Mouse (Mus musculus) midbrain, postnatal 0 days (tissue): ENCODE data around the gene Tmem181a. TPM values are rescaled to one million over a fixed set of nuclear protein-coding genes. Genes with fewer than 3 reads are reported as not detected.
"Not testable (repeated sequence)": the region's sequence is repeated elsewhere in the genome, so short reads cannot be mapped to it uniquely, and the experiment has no call there.

ENCODE experiments used
- ATAC-seq: fragments of 200-750 bp; cut with Nextera tagmentation; 2 replicates; pipeline ENCODE4 v1.8.0; 2017; ENCODE audit warnings: moderate number of reproducible peaks, mild to moderate bottlenecking, moderate TSS enrichment, moderate library complexity; ENCODE audit not compliant: low FRiP score
- DNase-seq: peaks from one replicate; pipeline ENCODE4 v3.0.0-alpha.2; 2015; ENCODE audit warnings: low spot score
- H3K27ac ChIP-seq: fragments of 300-500 bp; sonication (generic); 2 replicates; pipeline ENCODE4 v1.5.1; 2014; ENCODE audit warnings: low read depth, mild to moderate bottlenecking, low read length, mixed read lengths
- H3K27me3 ChIP-seq: fragments of 300-500 bp; sonication (generic); 2 replicates; pipeline ENCODE4 v1.6.1; 2014; ENCODE audit warnings: low read length, control low read depth, mixed read lengths; ENCODE audit not compliant: insufficient read depth
- H3K36me3 ChIP-seq: fragments of 300-500 bp; sonication (generic); 2 replicates; pipeline ENCODE4 v1.6.1; 2014; ENCODE audit warnings: low read length, control low read depth, mixed read lengths; ENCODE audit not compliant: insufficient read depth
- H3K4me1 ChIP-seq: fragments of 300-500 bp; sonication (generic); 2 replicates; pipeline ENCODE4 v1.6.1; 2014; ENCODE audit warnings: mild to moderate bottlenecking, control low read depth, antibody characterized with exemption, low read length, mixed read lengths; ENCODE audit not compliant: insufficient read depth
- H3K4me2 ChIP-seq: fragments of 300-500 bp; sonication (generic); 2 replicates; pipeline ENCODE4 v1.6.1; 2014; ENCODE audit warnings: low read depth, mild to moderate bottlenecking, low read length, mixed read lengths; ENCODE audit not compliant: poor library complexity, severe bottlenecking
- H3K4me3 ChIP-seq: fragments of 300-500 bp; sonication (generic); 2 replicates; pipeline ENCODE4 v1.5.1; 2014; ENCODE audit warnings: low read depth, mild to moderate bottlenecking, low read length, moderate library complexity
- H3K9ac ChIP-seq: fragments of 300-500 bp; sonication (generic); replicated peaks from 2 replicates; pipeline ENCODE4 v1.6.1; 2014; ENCODE audit warnings: mild to moderate bottlenecking, low read length, moderate library complexity, mixed read lengths; ENCODE audit not compliant: poor library complexity, severe bottlenecking
- H3K9me3 ChIP-seq: fragments of 300-500 bp; sonication (generic); 2 replicates; pipeline ENCODE4 v1.6.1; 2016; ENCODE audit warnings: low read length, control low read depth
- WGBS: fragments of 180-500 bp; shearing (Covaris S2); extraction: QIAGEN DNeasy Blood & Tissue Kit; methylation state at CpG from one replicate; pipeline ENCODE4 v1.1.7; 2014; 5-methylcytosine and 5-hydroxymethylcytosine counted together
- polyA plus RNA-seq: library from polyadenylated mRNA; unstranded; fragments of >200 nt; fragmentation: Nextera tagmentation; extraction: Ambion mirVana; gene quantifications from 2 replicates; pipeline ENCODE4 v1.2.1, GENCODE M21; 2015
- total RNA-seq: library from RNA; depleted of rRNA; stranded (reverse); fragments of >200 nt; gene quantifications from 2 replicates; pipeline ENCODE4 v1.2.3, GENCODE M21; 2014; rRNA removed

Gene Tmem181a
- total and polyA plus RNA-seq, 2 experiments from 2014 or later = 75.7 to 94.2 TPM

- not testable (repeated sequence) for DNase-seq, H3K27ac ChIP-seq, H3K4me1 ChIP-seq, ATAC-seq, H3K9ac ChIP-seq, H3K4me2 ChIP-seq, H3K36me3 ChIP-seq, H3K27me3 ChIP-seq, H3K4me3 ChIP-seq, H3K9me3 ChIP-seq
- 98% methylated on average over 7 of the region's 7 CpGs for WGBS
These were observed 70.9 kb downstream of the Tmem181a start for GRCm38 (mm10) chr17:6327554-6327953.

GRCm38 (mm10) chr17:6328997-6329396, 72.3 kb downstream of the Tmem181a start:
- H3K36me3 ChIP-seq, H3K27me3 ChIP-seq, H3K4me1 ChIP-seq, H3K27ac ChIP-seq, H3K9me3 ChIP-seq, H3K9ac ChIP-seq, H3K4me3 ChIP-seq, H3K4me2 ChIP-seq, DNase-seq, ATAC-seq: not testable (repeated sequence)
- 78% methylated on average over 3 of the region's 4 CpGs for WGBS

- WGBS = no CpG with 5 or more reads among the region's 12 CpGs
- H3K36me3 ChIP-seq, H3K4me2 ChIP-seq, H3K27me3 ChIP-seq, DNase-seq, H3K4me3 ChIP-seq, H3K27ac ChIP-seq, H3K4me1 ChIP-seq, H3K9me3 ChIP-seq, H3K9ac ChIP-seq: not testable (repeated sequence)
- ATAC-seq = peak; percentile 23; the same call in 1 of the 2 replicates
These were observed 86.1 kb downstream of the Tmem181a start for GRCm38 (mm10) chr17:6342606-6343294.

GRCm38 (mm10) chr17:6355256-6355655, 98.6 kb downstream of the Tmem181a start:
- 87% methylated on average over 10 of the region's 10 CpGs for WGBS
- not testable (repeated sequence) for H3K27ac ChIP-seq, H3K4me1 ChIP-seq, DNase-seq, ATAC-seq, H3K9ac ChIP-seq, H3K4me2 ChIP-seq, H3K36me3 ChIP-seq, H3K4me3 ChIP-seq, H3K9me3 ChIP-seq, H3K27me3 ChIP-seq

Other genes starting within 250 kb of the Tmem181a start
- gene Serac1, start 177.1 kb upstream of the Tmem181a start, total RNA-seq = 14.3 and 22.3 TPM in 2 replicates
- gene Serac1, start 177.1 kb upstream of the Tmem181a start, polyA plus RNA-seq = 6.7 and 6.8 TPM in 2 replicates
- 48.7 and 68.7 TPM in 2 replicates for gene Gtf2h5, start 177.1 kb upstream of the Tmem181a start, total RNA-seq
- 236 and 243 TPM in 2 replicates for gene Gtf2h5, start 177.1 kb upstream of the Tmem181a start, polyA plus RNA-seq
- 268 and 400 TPM in 2 replicates for gene Tulp4, start 150.4 kb upstream of the Tmem181a start, total RNA-seq
- gene Tulp4, start 150.4 kb upstream of the Tmem181a start, polyA plus RNA-seq = 74.3 and 87.9 TPM in 2 replicates
- 31.2 and 32.6 TPM in 2 replicates for gene Dynlt1a, start 60.6 kb downstream of the Tmem181a start, total RNA-seq
- gene Dynlt1a, start 60.6 kb downstream of the Tmem181a start, polyA plus RNA-seq = 44.0 and 45.0 TPM in 2 replicates
- 443 and 625 TPM in 2 replicates for gene Dynlt1b, start 173.3 kb downstream of the Tmem181a start, total RNA-seq
- gene Dynlt1b, start 173.3 kb downstream of the Tmem181a start, polyA plus RNA-seq = 1,251 and 1,314 TPM in 2 replicates